Mouse (Mus musculus): ENCODE measurements around the gene Ggact. TPM values are rescaled to one million over a fixed set of nuclear protein-coding genes. Genes with fewer than 3 reads are reported as not detected.

The Ggact gene
- total RNA-seq, 1 experiment from 2014 or later, result 40.9 TPM

Other genes with a start within 250 kb of the Ggact start
- gene Tmtc4, start 70.3 kb upstream of the Ggact start, total RNA-seq (2021), result 18.0 and 23.0 TPM in 2 replicates

All from adrenal gland, postnatal 14 days (tissue).